Mouse (Mus musculus) embryo, embryonic 10 days (tissue): ENCODE results near the gene Siah2.
A peak's percentile ranks its signal among the peaks of the same experiment; 100 is the strongest.

Experiments
- DNase-seq: peaks from one replicate; pipeline ENCODE4 v3.0.0-alpha.2; 2015; ENCODE audit warnings: low spot score

Siah2 gene

GRCm38 (mm10) chr3:58695044-58695443, 2.8 kb upstream of the Siah2 start:
- DNase-seq: no peak

GRCm38 (mm10) chr3:58693331-58693730, 1.1 kb upstream of the Siah2 start:
- DNase-seq: no peak

DNA sequence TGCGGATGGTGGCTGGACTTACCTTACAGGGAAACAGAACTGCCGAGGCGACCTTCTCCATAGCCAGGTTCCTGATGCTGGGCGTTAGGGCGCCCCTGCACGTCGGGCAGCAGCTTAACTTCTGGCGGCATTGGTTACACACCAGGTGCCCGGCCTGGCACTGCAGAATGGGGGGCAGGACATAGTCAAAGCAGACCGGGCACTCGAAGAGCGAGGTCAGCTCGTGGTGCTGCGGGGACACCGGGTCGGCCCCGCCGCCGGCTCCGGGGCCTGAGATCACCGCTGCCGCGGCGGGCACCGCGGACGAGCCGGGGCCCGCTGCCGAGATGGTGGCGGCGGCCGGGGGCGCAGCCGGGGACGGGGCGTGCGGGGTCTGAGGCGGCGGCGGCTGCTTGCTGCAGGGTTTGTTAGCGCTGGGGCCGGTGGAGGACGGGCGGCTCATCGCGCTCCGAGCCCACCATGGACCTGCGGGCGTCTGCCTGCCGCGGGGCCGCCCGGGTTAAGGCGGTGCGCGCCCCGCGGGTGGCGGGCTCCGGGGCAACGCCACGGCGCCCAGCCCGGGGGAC, 743 bp downstream of the Siah2 start:
- DNase-seq: peak; percentile 54

- peak; percentile 82 for DNase-seq
These were observed 1.4 kb downstream of the Siah2 start for GRCm38 (mm10) chr3:58690619-58691373.

GRCm38 (mm10) chr3:58689721-58690120, 2.5 kb downstream of the Siah2 start:
- no peak for DNase-seq

GRCm38 (mm10) chr3:58689105-58689504, 3.1 kb downstream of the Siah2 start:
- DNase-seq: no peak

DNA sequence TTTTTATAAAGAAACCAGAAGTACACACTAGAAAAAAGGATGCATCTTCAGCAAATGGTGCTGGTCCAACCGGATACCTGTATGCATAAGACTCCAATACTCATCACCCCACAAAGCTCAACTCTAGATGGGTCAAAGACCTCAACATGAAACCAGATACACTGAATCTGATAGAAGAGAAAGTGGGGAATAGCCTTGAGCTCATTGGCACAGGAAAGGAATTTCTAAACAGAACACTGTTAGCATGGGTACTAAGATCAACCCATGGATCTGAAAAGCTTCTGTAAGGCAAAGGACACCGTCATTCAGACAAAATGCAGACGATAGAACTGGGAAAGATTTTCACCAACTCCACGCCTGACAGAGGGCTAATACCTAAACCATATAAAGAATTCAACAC, 3.6 kb downstream of the Siah2 start:
- DNase-seq: no peak

DNA sequence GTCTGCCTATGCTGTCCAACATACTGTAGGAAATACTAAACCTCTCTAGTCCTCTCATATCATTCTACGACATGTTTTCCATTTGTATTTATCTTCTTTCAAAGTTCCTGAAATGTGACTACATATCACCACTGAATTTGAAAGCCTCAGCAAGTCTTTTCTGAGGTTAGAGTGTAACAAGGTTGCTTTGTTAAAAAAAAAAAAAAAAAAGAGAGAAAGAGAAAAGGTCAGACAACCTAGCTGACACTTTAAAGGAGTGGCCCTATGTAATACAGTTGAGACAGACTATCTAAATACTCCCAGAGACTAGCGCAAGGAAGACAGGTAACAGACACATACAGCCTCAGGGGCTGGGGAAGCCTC, 5.3 kb downstream of the Siah2 start:
- no peak for DNase-seq

DNA sequence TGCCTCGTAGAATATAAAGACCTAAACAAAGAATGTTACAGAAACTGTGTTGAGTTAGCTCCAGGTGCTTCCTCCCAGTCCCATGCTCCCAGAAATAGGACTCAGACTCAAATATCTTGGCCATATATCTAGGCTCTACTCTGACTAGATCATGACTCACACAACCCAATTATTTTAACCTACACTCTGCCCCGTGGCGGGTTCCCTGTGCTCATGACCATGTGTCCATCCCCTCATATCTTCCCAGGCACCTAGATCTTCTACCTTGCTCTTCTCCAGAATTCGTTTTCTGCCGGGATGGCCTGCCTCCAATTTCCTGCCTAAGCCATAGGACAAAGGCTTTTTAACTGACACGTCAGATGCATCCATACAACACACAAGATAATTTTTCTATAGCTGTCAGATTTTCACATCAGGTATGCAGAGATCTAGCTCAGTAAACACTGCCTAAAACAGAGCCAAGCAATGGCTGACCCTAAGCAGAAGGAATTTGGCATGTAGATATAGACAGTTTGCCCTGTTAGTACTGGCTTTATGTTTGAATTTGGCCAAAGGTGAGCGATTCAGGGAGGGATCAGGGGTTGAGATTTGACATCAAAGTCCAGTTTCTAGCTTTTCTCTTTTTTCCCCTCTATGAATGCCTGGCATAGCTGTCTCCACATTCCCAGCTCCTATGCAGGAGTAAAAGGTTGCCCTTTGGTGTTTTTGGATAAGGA, 5.8 kb downstream of the Siah2 start:
- no peak for DNase-seq

GRCm38 (mm10) chr3:58685396-58685795, 6.8 kb downstream of the Siah2 start:
- DNase-seq: no peak

GRCm38 (mm10) chr3:58683346-58683745, 8.9 kb downstream of the Siah2 start:
- DNase-seq: no peak

DNA sequence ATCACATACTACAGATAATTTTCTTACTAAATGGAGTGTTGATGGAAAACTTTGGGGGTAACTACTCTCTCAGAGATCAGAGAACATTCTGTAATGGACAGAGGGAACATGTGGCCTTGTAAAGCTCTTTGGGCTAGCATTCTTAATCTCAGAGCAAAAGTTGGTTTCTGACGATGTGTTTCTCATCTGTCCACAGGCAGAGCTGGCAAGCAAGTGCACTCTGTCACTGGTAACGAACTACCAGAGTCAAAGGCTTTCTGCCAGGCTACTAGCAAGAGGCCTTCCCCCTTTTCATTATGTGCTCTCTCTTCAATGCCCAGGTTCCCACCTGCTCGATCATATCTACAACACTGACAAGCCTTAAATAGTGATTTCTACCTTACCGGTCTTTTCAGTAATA, 9.9 kb downstream of the Siah2 start:
- no peak for DNase-seq

DNA sequence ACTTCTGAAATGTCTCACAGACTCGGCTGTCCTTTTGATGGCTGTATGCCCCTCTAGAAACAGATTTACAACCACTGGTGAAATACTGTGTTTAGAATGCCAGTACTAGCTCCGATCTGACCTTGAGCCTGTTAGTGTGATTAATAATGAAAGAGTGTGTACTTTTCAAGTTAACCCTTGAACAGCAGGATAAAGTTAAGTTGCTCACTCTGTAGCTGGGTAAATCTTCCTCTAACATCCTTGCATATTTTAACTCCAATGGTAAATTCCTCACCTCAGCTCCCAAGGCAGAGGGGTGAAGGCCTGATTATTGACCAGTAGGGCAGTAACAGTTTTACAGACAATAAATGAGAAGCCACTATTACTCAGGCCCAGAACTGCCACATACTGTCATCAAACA, 10.4 kb downstream of the Siah2 start:
- DNase-seq: no peak

DNA sequence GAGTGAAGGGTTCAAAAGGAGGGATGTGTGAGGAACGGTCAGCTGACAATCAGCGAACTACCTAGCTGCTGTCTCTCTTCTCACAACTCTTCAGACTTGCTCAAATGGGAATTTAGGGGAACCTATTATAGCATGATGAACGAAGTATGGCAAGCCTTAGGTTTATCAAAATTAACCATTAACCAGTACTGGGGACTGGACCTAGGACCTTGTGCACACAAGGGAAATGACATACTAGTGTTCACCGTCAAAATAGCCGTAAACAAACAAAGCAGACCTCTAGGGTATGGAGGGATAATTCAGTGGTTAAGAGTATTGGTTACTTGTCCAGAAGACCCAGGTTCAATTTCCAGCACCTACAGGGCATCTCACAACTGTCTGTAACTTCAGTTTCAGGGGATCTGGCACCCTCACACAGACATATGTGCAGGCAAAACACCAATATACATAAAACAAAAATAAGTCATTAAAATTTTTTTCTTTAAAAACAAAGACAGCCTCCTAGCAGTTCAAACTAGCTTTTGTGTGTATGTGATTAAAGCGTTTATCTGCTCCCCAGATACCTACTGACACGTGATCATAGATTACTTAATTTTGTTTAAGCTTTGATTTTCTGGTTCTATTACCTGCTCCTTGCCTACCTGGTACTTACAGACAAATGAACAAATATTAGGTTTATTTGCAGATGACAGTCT, 11.1 kb downstream of the Siah2 start:
- no peak for DNase-seq

- DNase-seq: no peak
These were observed 12.2 kb downstream of the Siah2 start for GRCm38 (mm10) chr3:58679996-58680395.

DNA sequence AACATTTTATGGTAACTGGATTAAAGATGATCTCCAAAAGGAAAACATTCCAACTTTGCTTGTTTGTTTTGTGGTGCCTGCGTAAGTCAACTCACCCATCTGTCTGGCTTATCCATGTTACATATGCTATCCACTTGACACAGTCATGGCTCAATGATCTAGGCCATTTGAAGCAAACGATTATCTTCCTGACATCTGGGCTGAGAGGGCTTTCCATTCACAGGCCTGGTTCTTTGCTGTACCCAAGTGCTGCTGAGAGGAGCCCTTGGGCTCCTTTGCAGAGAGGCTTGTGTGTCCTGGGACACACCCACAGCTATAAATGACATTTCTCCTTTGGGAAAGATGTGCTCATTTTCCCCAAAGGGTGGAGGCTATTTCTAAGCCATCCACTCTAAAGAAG, 13.3 kb downstream of the Siah2 start:
- DNase-seq: no peak

- DNase-seq: no peak
These were observed 13.8 kb downstream of the Siah2 start for GRCm38 (mm10) chr3:58678384-58678783.

DNA sequence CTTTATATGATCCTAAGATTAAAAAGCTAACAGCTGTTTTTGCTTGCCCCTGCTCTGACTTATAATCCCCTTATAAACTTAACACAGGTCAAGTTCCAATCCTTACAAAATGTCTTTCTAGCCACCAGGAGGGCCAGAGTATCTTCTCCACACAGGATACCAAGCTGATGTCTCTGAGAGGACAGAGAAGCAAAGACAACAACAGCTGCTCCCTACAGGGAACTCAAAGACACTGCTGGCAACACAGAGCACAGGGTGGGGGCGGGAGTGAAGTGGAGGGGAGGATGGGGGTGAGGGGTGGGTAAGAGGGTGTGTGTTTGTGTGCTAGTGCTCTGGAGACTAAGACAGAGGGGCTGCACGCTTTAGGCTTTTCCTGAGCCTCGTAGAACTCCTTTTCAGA, 14.6 kb downstream of the Siah2 start:
- no peak for DNase-seq

DNA sequence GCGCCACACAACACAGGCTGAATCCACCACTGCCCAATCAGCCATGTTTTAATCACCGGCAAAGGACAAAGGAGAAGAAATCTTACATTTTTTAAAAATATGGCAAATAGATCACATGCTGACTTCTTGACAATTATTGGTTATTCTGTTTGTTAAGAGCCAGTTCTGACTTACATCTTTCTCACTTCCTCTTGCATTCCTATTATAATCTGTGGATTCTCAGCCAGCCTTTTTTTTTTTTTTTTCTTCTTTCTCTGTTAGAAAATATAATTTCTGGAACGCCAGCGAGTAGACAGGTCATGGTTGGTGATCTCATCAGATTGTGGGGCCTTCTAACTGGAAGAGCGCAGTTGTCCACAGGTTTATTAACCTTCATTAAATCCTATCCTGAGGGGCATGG, 18.9 kb downstream of the Siah2 start:
- no peak for DNase-seq

- no peak for DNase-seq
These were observed 19.6 kb downstream of the Siah2 start for GRCm38 (mm10) chr3:58672481-58673183.

DNA sequence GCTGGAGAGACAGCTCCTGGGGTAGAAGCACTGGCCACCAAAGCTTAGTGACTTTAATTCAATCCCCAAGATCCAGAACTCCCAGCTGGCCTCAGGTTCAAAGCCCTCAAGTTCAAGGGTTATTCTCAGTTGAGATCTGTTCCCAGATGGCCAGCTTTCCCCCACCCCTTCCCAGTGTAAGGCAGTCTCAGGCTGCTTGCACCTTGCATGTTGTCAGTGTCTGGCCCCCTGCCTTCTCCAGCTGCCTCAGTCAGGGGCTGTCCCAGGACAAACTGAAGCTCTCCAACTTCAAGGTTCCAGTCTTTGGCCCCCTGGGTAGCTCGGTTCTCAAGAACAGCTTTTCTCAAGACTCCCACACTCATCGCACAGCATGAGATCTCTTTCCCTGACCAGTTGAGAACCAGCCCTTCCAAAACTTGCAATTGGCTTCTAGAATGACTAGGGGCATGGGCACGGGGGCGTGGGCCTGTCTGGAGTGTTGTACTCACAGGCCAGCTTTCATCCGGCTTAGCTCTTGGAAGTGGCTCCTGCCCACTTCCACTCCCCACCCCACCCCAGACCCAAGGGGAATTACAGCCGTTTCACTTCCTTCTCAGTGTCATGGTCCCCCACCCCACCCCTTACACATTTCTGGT, 20.5 kb downstream of the Siah2 start:
- DNase-seq: no peak

DNA sequence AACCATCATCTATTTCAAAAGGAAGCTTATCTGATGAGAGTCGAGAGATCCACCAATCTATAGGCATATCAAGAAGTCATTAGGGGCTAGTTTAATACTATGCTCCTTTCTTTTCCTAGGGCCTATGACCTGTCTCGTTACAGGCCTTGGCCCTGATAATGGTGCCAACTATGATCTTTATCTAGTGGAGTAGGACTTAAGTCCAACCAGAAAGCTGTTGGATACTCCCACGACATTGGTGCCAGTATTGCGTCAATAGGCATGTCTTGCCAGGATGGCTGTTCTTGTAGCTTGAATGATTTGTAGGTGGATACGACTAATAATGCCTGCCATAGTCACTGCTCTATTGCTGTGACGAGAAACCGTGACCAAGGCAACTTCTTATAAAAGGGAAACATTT, 28.2 kb downstream of the Siah2 start:
- DNase-seq: no peak
